Mouse (Mus musculus) ES-Bruce4 (cell line): ENCODE results near the gene Efr3b.

Source experiments
- CTCF ChIP-seq: IDR thresholded peaks from one replicate; pipeline ENCODE4 v1.8.1; 2011; ENCODE audit warnings: low read depth, low read length
- EP300 ChIP-seq: IDR thresholded peaks from 2 replicates; pipeline ENCODE4 v1.6.1; 2011; ENCODE audit warnings: low read depth, low read length; ENCODE audit not compliant: insufficient read depth

GRCm38 (mm10) chr12:4065944-4066343 lies 27.2 kb upstream of the Efr3b start:
- no peak for TF ChIP-seq CTCF
- no peak for TF ChIP-seq EP300
